Mouse (Mus musculus): ENCODE measurements around the gene Rnf113a2. TPM values are rescaled to one million over a fixed set of nuclear protein-coding genes. Genes with fewer than 3 reads are reported as not detected.

Gene Rnf113a2
- 34.3 and 36.1 TPM in 2 replicates for total RNA-seq (2023)

DNA sequence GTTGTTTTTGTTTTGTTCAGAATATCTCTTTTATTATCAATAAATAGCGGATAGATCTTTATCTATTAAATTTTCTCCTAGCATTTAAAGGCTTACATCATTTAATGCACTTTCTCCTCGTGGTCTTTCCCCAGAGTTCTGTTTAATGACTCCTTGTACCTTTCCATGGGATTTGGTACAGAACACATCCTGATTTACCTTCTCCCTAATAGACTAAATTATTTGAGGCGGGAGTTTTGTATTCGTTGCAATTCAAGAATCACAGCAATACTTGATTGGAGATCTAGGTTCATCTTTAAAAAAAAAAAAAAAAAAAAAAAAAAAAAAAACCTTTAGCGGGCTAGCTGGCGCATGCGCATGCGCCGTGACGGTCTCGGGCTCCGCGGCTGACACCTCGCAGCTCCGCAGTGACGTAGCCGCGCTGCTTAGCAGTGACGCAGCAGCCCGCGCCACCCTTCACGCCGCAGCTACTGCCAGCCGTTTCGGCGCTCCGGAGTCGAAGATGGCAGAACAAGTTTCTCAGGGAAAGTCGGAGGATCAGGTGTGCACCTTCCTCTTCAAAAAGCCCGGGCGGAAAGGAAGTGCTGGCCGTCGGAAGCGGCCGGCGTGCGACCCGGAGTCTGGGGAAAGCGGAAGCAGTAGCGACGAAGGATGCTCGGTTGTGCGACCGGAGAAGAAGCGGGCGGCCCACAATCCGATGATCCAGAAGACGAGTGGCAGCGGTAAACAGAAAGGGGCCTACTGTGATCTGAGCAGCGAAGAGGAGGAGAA lies at the start of gene Rnf113a2:
Rnf113a2 (plus strand) TSS at position 363 of the 771 bp plus-strand sequence.

GRCm38 (mm10) chr12:84408819-84409507 lies 8.0 kb upstream of the Rnf113a2 start, which contains the start of the genes Entpd5 and Bbof1:
Gene Entpd5 (minus strand): TSS chr12:84409029.
Gene Bbof1 (plus strand): TSS chr12:84409071.

DNA sequence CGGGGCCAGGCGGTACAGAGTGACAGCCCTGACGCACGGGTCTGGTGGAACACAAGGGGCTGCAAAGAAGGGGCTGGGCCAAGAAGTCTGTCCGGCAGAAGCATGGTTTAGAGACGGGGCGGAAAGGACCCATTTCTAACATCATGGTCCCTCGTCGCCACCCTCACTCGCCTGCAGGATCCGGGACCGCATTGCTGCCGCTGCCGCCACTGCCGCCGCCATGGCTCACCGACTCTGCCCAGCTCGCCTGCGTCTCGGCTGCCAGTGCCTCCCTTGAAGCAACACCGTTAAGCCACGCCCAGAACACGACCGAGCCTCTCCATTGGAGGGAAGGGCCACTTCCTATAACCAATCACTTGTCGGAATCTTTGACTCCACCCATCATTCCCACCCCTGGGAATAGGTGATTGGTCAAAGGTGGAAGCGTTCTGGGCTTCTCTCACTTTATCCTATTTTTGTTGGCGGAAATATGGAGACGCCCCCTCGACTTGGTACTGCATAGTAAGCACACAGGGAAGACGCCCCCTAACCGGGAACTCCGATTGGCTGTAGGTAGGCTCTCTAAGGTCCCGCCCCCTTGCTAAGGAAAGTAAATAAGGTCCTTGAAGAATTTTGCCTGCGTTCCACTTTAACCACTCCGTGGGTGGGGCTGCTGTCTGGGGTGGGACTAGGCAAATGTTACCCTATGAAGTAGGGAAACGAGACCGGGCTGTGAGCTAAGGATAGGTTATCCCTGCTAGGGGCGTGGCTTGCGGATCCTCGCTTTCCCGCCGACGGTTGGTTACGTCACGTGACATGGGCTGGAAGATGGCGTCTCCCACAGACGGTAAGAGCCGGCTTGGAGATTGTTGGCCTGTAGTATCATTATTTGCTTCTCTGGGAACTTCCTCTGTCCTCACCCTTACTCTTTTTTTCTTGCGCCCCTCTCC lies 34.0 kb downstream of the Rnf113a2 start, which contains the start of the genes Aldh6a1 and Lin52:
Aldh6a1 (minus strand) TSS at position 287 of the 929 bp plus-strand sequence.
Lin52 (plus strand) TSS at position 705 of the 929 bp plus-strand sequence.

Other genes with a start within 250 kb of the Rnf113a2 start
- 88.6 and 151 TPM in 2 replicates for gene Elmsan1, start 198.3 kb upstream of the Rnf113a2 start, total RNA-seq (2023)
- gene Ptgr2, start 132.0 kb upstream of the Rnf113a2 start, total RNA-seq (2023), result 11.8 and 12.6 TPM in 2 replicates
- gene Zfp410, start 100.3 kb upstream of the Rnf113a2 start, total RNA-seq (2023), result 24.6 and 42.9 TPM in 2 replicates
- 14.8 and 17.9 TPM in 2 replicates for gene Coq6, start 55.5 kb upstream of the Rnf113a2 start, total RNA-seq (2023)
- gene Fam161b, start 55.4 kb upstream of the Rnf113a2 start, total RNA-seq (2023), result 0.43 and 0.60 TPM in 2 replicates
- 19.9 and 25.9 TPM in 2 replicates for gene Entpd5, start 8.2 kb upstream of the Rnf113a2 start, total RNA-seq (2023)
- 0.52 and 0.88 TPM in 2 replicates for gene Bbof1, start 8.1 kb upstream of the Rnf113a2 start, total RNA-seq (2023)
- 2.9 and 3.6 TPM in 2 replicates for gene Aldh6a1, start 33.8 kb downstream of the Rnf113a2 start, total RNA-seq (2023)
- 6.6 and 10.6 TPM in 2 replicates for gene Lin52, start 34.2 kb downstream of the Rnf113a2 start, total RNA-seq (2023)
- gene Vsx2, start 152.6 kb downstream of the Rnf113a2 start, total RNA-seq (2023), result not detected in 2 replicates
- gene Abcd4, start 200.2 kb downstream of the Rnf113a2 start, total RNA-seq (2023), result 5.0 and 7.4 TPM in 2 replicates
- gene Vrtn, start 223.8 kb downstream of the Rnf113a2 start, total RNA-seq (2023), result not detected in 2 replicates

All from neutrophil, adult 65 days (primary cell).